Mouse (Mus musculus): ENCODE results near the gene Pappa. TPM values are rescaled to one million over a fixed set of nuclear protein-coding genes. Genes with fewer than 3 reads are reported as not detected.

Pappa gene
- total and polyA plus RNA-seq, 3 experiments, result not detected

- TF ChIP-seq RCOR1 (IDR thresholded peaks at IDR 0.05; ENCODE audit: low read depth, low read length) (no peak), TBP (IDR thresholded peaks at IDR 0.05; ENCODE audit: low read depth, low read length) (no peak), JUND (IDR thresholded peaks at IDR 0.05; ENCODE audit: low read depth, low read length) (no peak), ELF1 (IDR thresholded peaks at IDR 0.05; ENCODE audit: low read depth, low read length) (no peak), ETS1 (IDR thresholded peaks at IDR 0.05; ENCODE audit: low read depth, low read length) (no peak), BHLHE40 (IDR thresholded peaks at IDR 0.05; ENCODE audit: borderline replicate concordance, low read depth, low read length) (no peak), MYB (IDR thresholded peaks at IDR 0.05; ENCODE audit: low read depth, low read length) (no peak), POLR2AphosphoS5 (IDR thresholded peaks at IDR 0.05; ENCODE audit: borderline replicate concordance, low read depth, low read length) (no peak)
- Histone ChIP-seq H3K79me2 (ENCODE audit: control insufficient read depth, insufficient read depth, low read length, poor library complexity) (no peaks in the 10 kb centered on the region), H3K27ac (ENCODE audit: control insufficient read depth, low read depth, low read length) (no peak overlapping the region), H3K9me3 (replicated peaks; ENCODE audit: insufficient read depth, low read length) (no peaks in the 10 kb centered on the region), H3K27me3 (ENCODE audit: control insufficient read depth in 1 of 2, insufficient read depth in 2 of 2, low read length in 2 of 2) (no peaks in the 10 kb centered on the region), H3K4me3 (ENCODE audit: control insufficient read depth in 1 of 2, insufficient read depth in 1 of 2, low read depth in 2 of 2, low read length in 2 of 2) (no peak overlapping the region), H3K4me1 (ENCODE audit: control insufficient read depth in 1 of 2, insufficient read depth in 2 of 2, low read length in 2 of 2) (no peaks in the 10 kb centered on the region), H3K9ac (ENCODE audit: control insufficient read depth, low read depth, low read length, poor library complexity, severe bottlenecking) (no peak overlapping the region), H3K36me3 (ENCODE audit: control insufficient read depth in 1 of 2, insufficient read depth in 2 of 2, low read length in 2 of 2) (no peaks in the 10 kb centered on the region)
- DNase-seq (ENCODE audit: low read depth, low spot score), result no peak
These were observed 121.0 kb downstream of the Pappa start for GRCm38 (mm10) chr4:65245015-65245414.

GRCm38 (mm10) chr4:65245440-65245839 lies 121.5 kb downstream of the Pappa start:
- no peaks in the 10 kb centered on the region for H3K9me3 ChIP-seq (replicated peaks; ENCODE audit: insufficient read depth, low read length)
- TF ChIP-seq CTCF (IDR thresholded peaks at IDR 0.05 in 2 of 3, conservative IDR thresholded peaks at IDR 0.05 in 1 of 3; ENCODE audit: control insufficient read depth in 1 of 3, insufficient read depth in 1 of 3, low read depth in 2 of 3, low read length in 3 of 3, poor library complexity in 1 of 3, severe bottlenecking in 1 of 3), result no peak
- TF ChIP-seq POLR2A (IDR thresholded peaks at IDR 0.05; ENCODE audit: control insufficient read depth in 1 of 2, insufficient read depth in 1 of 2, low read depth in 1 of 2, low read length in 2 of 2, poor library complexity in 1 of 2), result no peak
- no peak for TF ChIP-seq ZC3H11A (IDR thresholded peaks at IDR 0.05; ENCODE audit: low read depth, low read length)
- TF ChIP-seq ETS1 (IDR thresholded peaks at IDR 0.05; ENCODE audit: low read depth, low read length), result no peak
- TF ChIP-seq NRF1 (IDR thresholded peaks at IDR 0.05; ENCODE audit: insufficient read depth, low read depth, low read length, poor library complexity, severe bottlenecking), result no peak
- TF ChIP-seq UBTF (IDR thresholded peaks at IDR 0.05; ENCODE audit: borderline replicate concordance, insufficient read depth, low read depth, low read length), result no peak
- TF ChIP-seq GABPA (IDR thresholded peaks at IDR 0.05; ENCODE audit: low read depth, low read length), result no peak
- no peak for TF ChIP-seq EP300 (IDR thresholded peaks at IDR 0.05; ENCODE audit: low read depth in 1 of 2, low read length in 2 of 2)
- no peak for TF ChIP-seq JUND (IDR thresholded peaks at IDR 0.05; ENCODE audit: low read depth, low read length)
- TF ChIP-seq KAT2A (conservative IDR thresholded peaks at IDR 0.05; ENCODE audit: low read depth, low read length), result no peak
- TF ChIP-seq HCFC1 (IDR thresholded peaks at IDR 0.05; ENCODE audit: low read depth, low read length), result no peak
- no peak for TF ChIP-seq RCOR1 (IDR thresholded peaks at IDR 0.05; ENCODE audit: low read depth, low read length)
- TF ChIP-seq ELF1 (IDR thresholded peaks at IDR 0.05; ENCODE audit: low read depth, low read length), result no peak
- no peak for TF ChIP-seq ZKSCAN1 (IDR thresholded peaks at IDR 0.05; ENCODE audit: low read depth, low read length)
- no peak for TF ChIP-seq NELFE (IDR thresholded peaks at IDR 0.05; ENCODE audit: low read depth, low read length)
- no peak for TF ChIP-seq ZNF384 (IDR thresholded peaks at IDR 0.05; ENCODE audit: low read depth, low read length)
- H3K36me3 ChIP-seq (ENCODE audit: control insufficient read depth in 1 of 2, insufficient read depth in 2 of 2, low read length in 2 of 2), result no peaks in the 10 kb centered on the region
- no peak overlapping the region for H3K27ac ChIP-seq (ENCODE audit: control insufficient read depth, low read depth, low read length)
- no peaks in the 10 kb centered on the region for H3K79me2 ChIP-seq (ENCODE audit: control insufficient read depth, insufficient read depth, low read length, poor library complexity)
- no peak for DNase-seq (ENCODE audit: low read depth, low spot score)
- H3K4me1 ChIP-seq (ENCODE audit: control insufficient read depth in 1 of 2, insufficient read depth in 2 of 2, low read length in 2 of 2), result no peaks in the 10 kb centered on the region
- no peak overlapping the region for H3K9ac ChIP-seq (ENCODE audit: control insufficient read depth, low read depth, low read length, poor library complexity, severe bottlenecking)
- H3K27me3 ChIP-seq (ENCODE audit: control insufficient read depth in 1 of 2, insufficient read depth in 2 of 2, low read length in 2 of 2), result no peaks in the 10 kb centered on the region
- no peak overlapping the region for H3K4me3 ChIP-seq (ENCODE audit: control insufficient read depth in 1 of 2, insufficient read depth in 1 of 2, low read depth in 2 of 2, low read length in 2 of 2)
